Mouse (Mus musculus) megakaryocyte, embryonic 14.5 days (primary cell): ENCODE measurements around the gene Kndc1.

Experiments
- FLI1 ChIP-seq: IDR thresholded peaks from 2 replicates; pipeline ENCODE4 v1.6.1; 2012; ENCODE audit warnings: low read length, inconsistent platforms, mixed read lengths
- GATA1 ChIP-seq: IDR thresholded peaks from 3 replicates; pipeline ENCODE4 v1.6.1; 2012; ENCODE audit warnings: mixed read lengths, low read length, inconsistent platforms, borderline replicate concordance

- TF ChIP-seq GATA1: no peak
- no peak for TF ChIP-seq FLI1
Observed at GRCm38 (mm10) chr7:139918262-139918661, 23.8 kb downstream of the Kndc1 start.
